Mouse (Mus musculus) effector memory CD4-positive, alpha-beta T cell, adult 5 months (primary cell): ENCODE data around the gene Siah3. TPM values are rescaled to one million over a fixed set of nuclear protein-coding genes. Genes with fewer than 3 reads are reported as not detected.

Source experiments
- polyA plus RNA-seq: library from polyadenylated mRNA; unstranded; fragments of 100-300 nt; shearing (Covaris generic); gene quantifications from one replicate; pipeline ENCODE4 v1.2.1, GENCODE M21; 2017

Gene Siah3
- polyA plus RNA-seq: 2.1 TPM

DNA sequence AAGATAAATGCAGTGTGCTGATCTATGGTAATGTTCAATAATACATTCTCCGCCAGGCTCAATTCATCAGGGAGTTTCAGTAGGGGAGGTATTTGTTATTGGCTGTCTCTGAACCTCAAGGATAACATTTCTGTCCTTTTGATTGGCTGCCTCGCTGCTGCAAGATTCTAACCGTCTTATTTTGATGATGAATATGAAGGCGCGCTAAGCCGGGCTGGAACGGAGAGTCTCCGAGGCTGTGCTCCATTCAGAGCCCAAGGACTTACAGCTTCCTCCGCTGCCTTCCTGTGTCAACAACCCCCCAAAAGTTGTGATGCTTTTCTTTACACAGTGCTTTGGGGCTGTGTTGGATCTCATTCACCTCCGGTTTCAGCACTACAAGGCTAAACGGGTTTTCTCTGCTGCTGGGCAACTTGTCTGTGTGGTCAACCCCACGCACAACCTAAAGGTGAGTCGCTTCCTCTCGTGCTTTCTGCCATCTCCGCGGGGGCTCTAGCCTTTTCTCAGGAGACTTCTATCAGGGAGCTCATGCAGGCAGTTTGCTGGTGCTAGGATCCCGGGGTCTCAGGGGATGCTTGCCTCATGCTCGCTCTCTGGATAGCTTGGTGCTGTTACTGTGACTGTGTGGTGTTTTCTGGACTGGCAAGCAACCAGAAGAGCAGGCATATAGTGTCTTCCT is at the start of gene Siah3:
Siah3 (plus strand) TSS at position 240 of the 679 bp plus-strand sequence.

Other genes with a start within 250 kb of the Siah3 start
- not detected for gene Cpb2, start 213.7 kb upstream of the Siah3 start, polyA plus RNA-seq
- gene Zc3h13, start 171.6 kb upstream of the Siah3 start, polyA plus RNA-seq: 43.5 TPM
- not detected for gene Spert, start 137.1 kb downstream of the Siah3 start, polyA plus RNA-seq
- not detected for gene Erich6b, start 186.3 kb downstream of the Siah3 start, polyA plus RNA-seq